Mouse (Mus musculus): ENCODE data around the gene Zscan10.

Zscan10 gene

DNA sequence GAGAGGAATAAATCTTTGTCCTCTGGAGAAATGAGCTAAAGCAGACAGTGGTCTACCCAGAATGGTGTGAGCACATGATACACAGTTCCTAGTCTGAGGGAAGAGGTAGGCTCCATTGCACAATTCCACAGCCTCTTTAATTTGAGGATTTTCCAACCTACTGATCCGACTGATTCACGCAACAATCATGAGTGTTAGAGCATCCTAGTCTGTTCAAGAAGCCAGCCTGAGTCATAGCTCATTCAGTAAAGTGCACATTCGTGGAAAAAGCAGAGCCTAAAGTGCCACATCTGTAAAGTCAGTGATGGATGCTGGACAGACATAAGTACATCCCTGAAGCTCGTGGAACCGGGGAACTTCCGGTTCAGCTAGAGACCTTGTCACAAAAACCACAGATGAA lies 50.7 kb downstream of the Zscan10 start:
- no peak for DNase-seq (ENCODE audit: low spot score)

DNA sequence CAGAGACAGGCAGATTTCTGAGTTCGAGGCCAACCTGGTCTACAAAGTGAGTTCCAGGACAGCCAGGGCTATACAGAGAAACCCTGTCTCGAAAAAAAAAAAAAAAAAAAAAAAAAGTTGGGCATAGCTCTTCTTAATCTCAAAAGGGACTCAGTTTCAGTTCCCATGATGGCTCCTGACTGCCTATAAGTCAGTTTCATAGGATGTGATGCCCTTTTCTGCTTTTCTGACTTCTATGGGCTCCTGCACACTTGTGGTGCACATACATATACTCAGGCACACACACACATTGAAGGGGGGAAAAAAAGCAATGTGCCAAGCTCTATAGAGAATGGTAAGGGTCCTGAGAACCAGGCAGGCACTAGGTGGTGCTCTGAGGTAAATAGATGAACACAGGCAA lies 52.7 kb downstream of the Zscan10 start:
- no peak for DNase-seq (ENCODE audit: low spot score)

DNA sequence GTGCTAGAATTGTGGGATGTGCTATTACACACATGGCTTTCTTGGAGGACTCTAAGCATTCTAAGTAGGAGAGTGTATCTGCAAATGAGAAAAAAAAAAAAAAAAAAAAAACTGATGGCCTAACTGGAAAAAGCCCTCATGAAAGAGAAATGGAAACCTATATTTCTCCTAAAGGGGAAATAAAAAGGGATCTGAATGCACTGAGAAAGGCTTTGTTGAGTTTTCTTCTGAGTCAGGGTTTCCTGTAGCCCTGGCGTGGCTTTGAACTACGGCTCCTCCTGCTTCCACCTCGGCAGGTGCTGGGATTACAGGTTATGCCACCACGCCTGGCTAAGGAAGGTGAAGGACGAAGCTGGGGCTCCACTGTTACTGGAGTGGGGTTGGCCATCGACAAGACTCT lies 53.3 kb downstream of the Zscan10 start:
- DNase-seq (ENCODE audit: low spot score) = no peak

DNA sequence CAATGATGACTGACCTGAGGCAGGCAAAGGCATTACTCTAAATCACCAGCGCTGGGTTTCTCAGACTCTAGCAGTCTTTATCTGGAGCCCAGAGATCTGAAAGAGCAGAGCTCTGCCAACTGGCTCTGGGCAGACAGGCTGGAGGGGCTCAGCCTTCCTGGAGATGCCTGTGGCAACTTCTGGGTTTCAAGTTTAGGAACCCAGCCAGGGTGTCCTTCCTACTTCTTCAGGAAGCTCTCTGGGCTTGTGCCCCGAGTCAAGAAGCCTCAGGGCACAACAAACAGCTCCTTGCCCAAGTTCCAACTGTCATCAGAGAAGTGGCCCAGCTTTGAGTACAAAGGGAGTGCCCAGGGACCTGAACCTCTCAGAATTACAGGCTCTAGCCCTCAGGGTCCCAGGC lies 53.8 kb downstream of the Zscan10 start:
- no peak for DNase-seq (ENCODE audit: low spot score)

DNA sequence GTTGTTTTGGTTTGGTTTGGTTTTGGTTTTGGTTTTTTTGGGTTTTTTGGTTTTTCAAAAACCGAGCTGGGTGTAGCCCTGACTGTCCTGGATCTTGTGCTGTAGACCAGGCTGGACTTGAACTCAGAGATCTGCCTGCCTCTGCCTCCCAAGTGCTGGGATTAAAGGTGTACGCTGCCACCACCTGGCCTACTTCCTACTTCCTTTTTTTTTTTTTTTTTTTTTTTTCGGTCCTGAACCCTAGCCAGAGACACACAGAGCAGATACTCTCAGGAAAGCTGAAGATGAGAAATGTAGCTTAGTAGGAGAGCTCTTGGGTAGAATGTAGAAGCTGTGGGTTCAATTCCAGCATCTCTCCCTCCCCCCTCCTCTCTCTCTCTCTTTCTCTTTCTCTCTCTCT lies 57.8 kb downstream of the Zscan10 start:
- DNase-seq (ENCODE audit: low spot score) = no peak

DNA sequence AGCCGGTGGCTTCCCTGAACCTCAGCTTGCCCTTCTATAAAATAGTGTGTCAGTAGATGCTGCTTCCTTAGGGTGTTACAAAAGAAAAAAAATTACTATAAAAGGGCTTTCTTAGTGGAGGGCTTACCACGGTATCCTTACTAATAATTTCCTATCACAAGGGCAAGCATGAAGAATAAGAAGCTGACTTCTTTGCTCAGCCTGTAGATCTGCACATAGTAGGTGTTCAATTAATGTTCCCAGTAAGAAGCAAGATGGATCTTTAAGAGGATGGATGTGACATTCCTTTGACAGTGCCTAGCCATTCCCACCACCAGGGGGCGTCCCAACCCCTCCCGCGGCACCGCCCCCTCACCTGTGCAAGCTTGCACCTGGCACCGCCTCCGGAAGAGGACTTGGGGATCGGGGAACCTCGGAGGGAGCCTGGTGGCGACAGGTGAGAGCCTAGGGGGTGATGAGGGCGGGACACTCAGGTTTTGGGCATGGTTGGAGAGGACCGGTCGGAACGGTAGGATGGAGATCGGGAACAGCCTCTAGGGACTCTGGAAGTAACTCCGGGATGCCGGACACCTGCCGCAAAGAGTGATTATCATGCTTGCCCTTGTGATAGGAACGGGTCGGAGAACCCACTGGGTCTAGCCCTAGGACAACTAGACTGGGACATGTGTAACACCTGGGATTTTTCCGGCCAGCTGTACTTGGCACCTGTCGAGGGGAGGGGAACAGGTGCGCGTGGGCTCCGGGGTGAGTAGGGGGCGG lies 59.6 kb downstream of the Zscan10 start, which contains the start of gene Bicdl2:
TSS of gene Bicdl2 (plus strand) at position 390 of the 759 bp plus-strand sequence.
- DNase-seq (ENCODE audit: low spot score) = no peak
